In genomic region chr3:146675101-146675500, GRCm38 (mm10) we compare ENCODE assay signal across 25 mouse cellular contexts. TPM values are rescaled to one million over a fixed set of nuclear protein-coding genes. Genes with fewer than 3 reads are reported as not detected.
"Had no signal": no experiment of that assay in that cellular context is flagged by ENCODE, and none has a peak within 500 bp of the region (broad histone marks: within the 10 kb centered on the region; RNA-seq: fewer than 3 reads in every experiment).

No protein-coding gene starts in this region.

- DNase-seq: gastrocnemius, postnatal 14 days; gastrocnemius, postnatal 36 days; heart, adult 18-20 months; heart, postnatal 14 days; heart, postnatal 36 days; kidney, adult 11 months; kidney, adult 2 months; kidney, adult 9 months; kidney, postnatal 14 days; kidney, postnatal 36 days; liver; liver, embryonic 13.5 days; liver, postnatal 0 days had no signal

RNA-seq across cellular contexts. Expression of gene Samd13, which starts 10.3 kb away (rescaled TPM):
- total RNA-seq: layer of hippocampus, adult 18-20 months; layer of hippocampus, postnatal 25 days; left cerebral cortex, postnatal 14 days had no signal

RNA-seq across cellular contexts. Expression of gene 4930503B20Rik, which starts 24.0 kb away (rescaled TPM):
- total RNA-seq: gastrocnemius, adult 18-20 months; gastrocnemius, adult 8-10 months; gastrocnemius, postnatal 14 days; gastrocnemius, postnatal 36 days; heart, adult 18-20 months; heart, postnatal 36 days; hematopoietic stem cell, adult 5-6 weeks; hindbrain, postnatal 0 days; layer of hippocampus, adult 18-20 months; layer of hippocampus, postnatal 10 days; layer of hippocampus, postnatal 25 days; left cerebral cortex, adult 2 months; left cerebral cortex, postnatal 36 days had no signal

RNA-seq across cellular contexts. Expression of gene Dnase2b, which starts 59.7 kb away (rescaled TPM):
- total RNA-seq: gastrocnemius, adult 18-20 months; gastrocnemius, postnatal 14 days; gastrocnemius, postnatal 36 days; heart, adult 18-20 months; heart, adult 8-10 months; heart, postnatal 14 days; heart, postnatal 36 days; hematopoietic stem cell, adult 5-6 weeks; hindbrain, postnatal 0 days; layer of hippocampus, adult 18-20 months; layer of hippocampus, adult 8-10 months; layer of hippocampus, postnatal 10 days; layer of hippocampus, postnatal 25 days; left cerebral cortex, adult 2 months; left cerebral cortex, postnatal 14 days; left cerebral cortex, postnatal 36 days had no signal
